Mouse (Mus musculus) retina, postnatal 1 day (tissue): Measurements from ENCODE around the gene Pds5a.

ENCODE experiments used
- DNase-seq: peaks from one replicate; pipeline ENCODE4 v3.0.0-alpha.2; 2012

The Pds5a gene

GRCm38 (mm10) chr5:65557109-65557508 lies 141.0 kb downstream of the Pds5a start:
- DNase-seq: no peak
